Mouse (Mus musculus) CH12.LX (cell line): ENCODE results near the gene Thsd4. TPM values are rescaled to one million over a fixed set of nuclear protein-coding genes. Genes with fewer than 3 reads are reported as not detected.

Experiments used
- DNase-seq: peaks from one replicate; pipeline ENCODE4 v3.0.0-alpha.2; 2013; ENCODE audit errors: extremely low read depth
- H3K27ac ChIP-seq: 2 replicates; pipeline ENCODE4 v1.5.1; 2012; ENCODE audit warnings: low read depth, mild to moderate bottlenecking, control low read depth, moderate library complexity; ENCODE audit not compliant: insufficient read depth
- H3K27me3 ChIP-seq: replicated peaks from 2 replicates; pipeline ENCODE3; 2012; ENCODE audit warnings: inconsistent platforms
- H3K36me3 ChIP-seq, 2 experiments: replicated peaks in 1 of 2; 2 replicates each; pipeline versions ENCODE3 to v1.6.1; 2012; ENCODE audit warnings: inconsistent platforms in 1 of 2, low read length in 1 of 2, mild to moderate bottlenecking in 1 of 2, mixed read lengths in 1 of 2, moderate library complexity in 1 of 2; ENCODE audit not compliant: control insufficient read depth in 1 of 2, insufficient read depth in 1 of 2
- H3K4me1 ChIP-seq, 2 experiments: 2 replicates each; pipeline ENCODE4 v1.6.1; 2012; ENCODE audit warnings: inconsistent platforms in 1 of 2, moderate library complexity in 1 of 2; ENCODE audit not compliant: insufficient read depth in 2 of 2, control insufficient read depth in 1 of 2
- H3K4me2 ChIP-seq: 2 replicates; pipeline ENCODE4 v1.6.1; 2012; ENCODE audit warnings: low read depth, mild to moderate bottlenecking, control low read depth; ENCODE audit not compliant: poor library complexity, insufficient read depth, severe bottlenecking
- H3K4me3 ChIP-seq, 3 experiments: fragments of 150-350 bp in 1 of 3; sonication (generic) in 1 of 3; replicated peaks in 1 of 3; 2 replicates each; pipeline versions ENCODE3 to v1.5.1; 2011 to 2012; ENCODE audit warnings: low read depth in 2 of 3, low read length in 2 of 3, mild to moderate bottlenecking in 2 of 3, moderate library complexity in 2 of 3, control low read depth in 1 of 3, improper control_type of control experiment in 1 of 3, inconsistent platforms in 1 of 3, mixed read lengths in 1 of 3; ENCODE audit not compliant: poor library complexity in 1 of 3
- H3K79me2 ChIP-seq: replicated peaks from 2 replicates; pipeline ENCODE4 v1.6.1; 2012; ENCODE audit warnings: mild to moderate bottlenecking, moderate library complexity; ENCODE audit not compliant: control insufficient read depth, poor library complexity, insufficient read depth, severe bottlenecking; ENCODE audit errors: extremely low read depth
- H3K9ac ChIP-seq: 2 replicates; pipeline ENCODE4 v1.6.1; 2012; ENCODE audit warnings: low read depth, mild to moderate bottlenecking, control low read depth, moderate library complexity; ENCODE audit not compliant: insufficient read depth
- H3K9me3 ChIP-seq: replicated peaks from 2 replicates; pipeline ENCODE3; 2012; ENCODE audit warnings: low read length, inconsistent platforms, mixed read lengths
- BHLHE40 ChIP-seq: IDR thresholded peaks from 2 replicates; pipeline ENCODE4 v1.6.1; 2011; ENCODE audit warnings: mild to moderate bottlenecking, low read depth, low read length, improper control_type of control experiment
- CHD1 ChIP-seq: IDR thresholded peaks from 2 replicates; pipeline ENCODE4 v1.6.1; 2012; ENCODE audit warnings: low read depth, low read length, improper control_type of control experiment, inconsistent platforms
- CTCF ChIP-seq, 2 experiments: IDR thresholded peaks in 1 of 2; conservative IDR thresholded peaks in 1 of 2; 2 replicates each; pipeline ENCODE4 v1.5.1; 2011 to 2012; ENCODE audit warnings: low read depth in 2 of 2, low read length in 2 of 2, improper control_type of control experiment in 1 of 2, inconsistent platforms in 1 of 2, mild to moderate bottlenecking in 1 of 2, moderate library complexity in 1 of 2
- HCFC1 ChIP-seq: IDR thresholded peaks from 2 replicates; pipeline ENCODE4 v1.6.1; 2012; ENCODE audit warnings: low read depth, mild to moderate bottlenecking, inconsistent platforms, low read length, improper control_type of control experiment
- IRF4 ChIP-seq: IDR thresholded peaks from 2 replicates; pipeline ENCODE4 v1.6.1; 2014; ENCODE audit warnings: low read depth, mild to moderate bottlenecking, inconsistent platforms, low read length, improper control_type of control experiment
- JUN ChIP-seq: IDR thresholded peaks from 2 replicates; pipeline ENCODE4 v1.6.1; 2011; ENCODE audit warnings: low read depth, mild to moderate bottlenecking, low read length, improper control_type of control experiment, moderate library complexity; ENCODE audit not compliant: insufficient read depth
- MXI1 ChIP-seq: IDR thresholded peaks from 2 replicates; pipeline ENCODE4 v1.6.1; 2011; ENCODE audit warnings: mild to moderate bottlenecking, low read depth, low read length, improper control_type of control experiment
- NELFE ChIP-seq: IDR thresholded peaks from 2 replicates; pipeline ENCODE4 v1.6.1; 2011; ENCODE audit warnings: low read depth, low read length, improper control_type of control experiment
- POLR2A ChIP-seq: IDR thresholded peaks from 2 replicates; pipeline ENCODE4 v1.6.1; 2011; ENCODE audit warnings: low read depth, mild to moderate bottlenecking, improper control_type of control experiment, low read length
- RAD21 ChIP-seq: IDR thresholded peaks from 2 replicates; pipeline ENCODE4 v1.6.1; 2011; ENCODE audit warnings: low read depth, mild to moderate bottlenecking, low read length, improper control_type of control experiment, moderate library complexity
- RCOR1 ChIP-seq: conservative IDR thresholded peaks from 2 replicates; pipeline ENCODE4 v1.6.1; 2012; ENCODE audit warnings: low read depth, mild to moderate bottlenecking, inconsistent platforms, low read length, improper control_type of control experiment
- SIN3A ChIP-seq: IDR thresholded peaks from 2 replicates; pipeline ENCODE4 v1.6.1; 2012; ENCODE audit warnings: low read length, improper control_type of control experiment, inconsistent platforms
- SMC3 ChIP-seq: IDR thresholded peaks from 2 replicates; pipeline ENCODE4 v1.6.1; 2011; ENCODE audit warnings: low read depth, low read length, improper control_type of control experiment
- USF1 ChIP-seq: IDR thresholded peaks from 2 replicates; pipeline ENCODE4 v1.6.1; 2014; ENCODE audit warnings: low read depth, mild to moderate bottlenecking, inconsistent platforms, low read length, improper control_type of control experiment
- USF2 ChIP-seq: conservative IDR thresholded peaks from 2 replicates; pipeline ENCODE4 v1.6.1; 2011; ENCODE audit warnings: low read depth, low read length, improper control_type of control experiment
- ZC3H11A ChIP-seq: IDR thresholded peaks from 2 replicates; pipeline ENCODE4 v1.6.1; 2012; ENCODE audit warnings: low read depth, mild to moderate bottlenecking, inconsistent platforms, low read length, improper control_type of control experiment
- ZKSCAN1 ChIP-seq: IDR thresholded peaks from 2 replicates; pipeline ENCODE4 v1.6.1; 2012; ENCODE audit warnings: low read depth, inconsistent platforms, low read length, improper control_type of control experiment, borderline replicate concordance
- ZNF384 ChIP-seq: IDR thresholded peaks from 2 replicates; pipeline ENCODE4 v1.6.1; 2012; ENCODE audit warnings: low read depth, low read length, improper control_type of control experiment, inconsistent platforms
- dilution Hi-C: fragments of 300-500 bp; cut with MboI; formaldehyde crosslinking; loops from 2 replicates; pipeline ENCODE4 v1.14.3; 2020; ENCODE audit warnings: low sequenced_read_pairs; ENCODE audit not compliant: extremely low pct_unique_long_range_greater_than_20kb, extremely low pct_ligation_motif_present
- in situ Hi-C: fragments of 300-500 bp; cut with MboI; formaldehyde crosslinking; loops from 3 replicates; pipeline ENCODE4 v1.14.3; 2019; ENCODE audit warnings: low sequenced_read_pairs, low pct_ligation_motif_present, low pct_unique_long_range_greater_than_20kb, mixed read lengths
- polyA plus RNA-seq: library from polyadenylated mRNA; unstranded; fragments of >175 nt; gene quantifications from 2 replicates; pipeline ENCODE4 v1.2.1, GENCODE M21; 2012; ENCODE audit warnings: low read depth; ENCODE audit not compliant: insufficient read length
- total RNA-seq, 2 experiments: library from RNA; depleted of rRNA; stranded (reverse); fragments of 300-350 nt in 1 of 2; fragments of >200 nt in 1 of 2; gene quantifications; 2 replicates each; pipeline ENCODE4 v1.2.3; 2012 to 2014

Thsd4 gene
- total and polyA plus RNA-seq, 3 experiments = not detected

DNA sequence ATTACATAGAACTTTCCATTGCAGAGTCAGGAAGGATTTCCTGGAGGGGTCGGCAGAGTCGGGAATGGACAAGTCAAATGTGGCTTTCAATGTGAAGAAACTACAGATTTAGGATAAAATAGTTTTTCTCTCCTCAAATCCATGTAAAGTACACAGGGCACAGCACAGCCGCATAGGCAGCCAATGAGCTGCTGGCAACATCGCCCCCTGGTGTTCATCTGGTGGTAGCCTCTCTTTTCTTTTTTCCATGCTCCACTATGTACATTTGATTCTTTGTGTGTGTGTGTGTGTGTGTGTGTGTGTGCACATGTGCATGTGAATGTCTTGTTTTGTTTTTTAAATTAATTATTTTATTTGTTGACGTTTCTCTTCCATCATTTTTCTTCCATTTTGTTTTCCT lies 433.7 kb downstream of the Thsd4 start:
- in situ Hi-C loops = no loop called here
- Histone ChIP-seq H3K4me3 (no peak overlapping the region), H3K9ac (no peak overlapping the region), H3K4me1 (no peaks in the 10 kb centered on the region), H3K4me2 (no peak overlapping the region), H3K27me3 (no peaks in the 10 kb centered on the region), H3K27ac (no peak overlapping the region), H3K36me3 (no peaks in the 10 kb centered on the region), H3K9me3 (no peaks in the 10 kb centered on the region), H3K79me2 (no peaks in the 10 kb centered on the region)
- peak; percentile 45 for DNase-seq
- TF ChIP-seq SIN3A (no peak), RCOR1 (no peak), ZNF384 (no peak), CTCF (conservative IDR thresholded peaks at IDR 0.05 in 1 of 2, IDR thresholded peaks at IDR 0.05 in 1 of 2; ENCODE audit: low read depth in 2 of 2, low read length in 2 of 2) (peak; percentile 61 to 70), MXI1 (no peak), SMC3 (peak; percentile 50), RAD21 (peak; percentile 35)
- dilution Hi-C loops = no loop called here

DNA sequence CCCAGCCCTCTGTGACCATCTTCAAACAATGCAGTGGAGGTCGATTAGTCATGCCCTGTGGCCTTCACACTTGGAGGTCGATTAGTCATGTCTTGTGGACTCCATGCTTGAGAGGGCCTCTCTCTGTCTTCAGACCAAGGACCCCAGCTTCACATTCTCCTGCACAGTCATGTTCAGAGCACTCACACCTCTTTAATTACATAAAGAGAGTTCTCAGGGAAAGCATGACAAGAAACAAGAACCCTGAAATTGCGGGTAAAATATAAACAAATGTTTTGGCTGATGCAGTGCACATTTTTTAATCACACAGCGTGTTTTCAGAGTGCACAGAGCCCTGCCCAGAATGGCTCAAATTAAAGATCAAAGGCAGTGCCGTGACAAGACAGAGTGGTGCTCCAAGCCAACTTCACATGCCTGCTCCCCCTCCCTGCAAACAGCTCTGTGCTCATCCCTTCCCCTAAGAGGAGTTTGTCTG lies 439.7 kb downstream of the Thsd4 start:
- dilution Hi-C loops = no loop called here
- Histone ChIP-seq H3K9me3 (no peaks in the 10 kb centered on the region), H3K4me1 (0 out of 4 replicates have a peak, but pooled peaks cover 0 to 4% of the 10 kb centered on the region in 2 experiments), H3K27ac (no peak overlapping the region), H3K36me3 (no peaks in the 10 kb centered on the region), H3K9ac (no peak overlapping the region), H3K4me3 (no peak overlapping the region), H3K27me3 (no peaks in the 10 kb centered on the region), H3K4me2 (0 out of 2 replicates have a peak overlapping the region, but pooled peaks have one; percentile 29), H3K79me2 (no peaks in the 10 kb centered on the region)
- peak; percentile 22 for DNase-seq
- in situ Hi-C loops = no loop called here
- TF ChIP-seq HCFC1 (peak; percentile 39; the same call in 1 of the 2 replicates), USF1 (no peak)

DNA sequence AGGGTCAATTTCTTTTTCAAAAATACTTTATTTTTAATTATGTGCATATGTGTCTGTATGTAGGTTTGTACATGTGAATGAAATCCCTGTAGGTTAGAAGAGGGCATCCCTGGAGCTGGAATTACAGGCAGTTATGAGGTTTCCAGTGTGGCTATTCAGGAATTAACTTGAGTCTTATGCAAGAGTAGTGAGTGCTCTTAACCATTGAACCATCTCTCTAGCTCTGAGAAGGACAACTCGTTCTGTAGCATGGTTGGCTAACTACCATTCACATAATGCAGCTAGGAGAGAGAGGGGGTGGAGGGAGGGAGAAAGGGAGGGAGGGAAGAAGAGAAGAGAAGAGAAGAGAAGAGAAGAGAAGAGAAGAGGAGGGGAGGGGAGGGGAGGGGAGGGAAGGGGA lies 444.1 kb downstream of the Thsd4 start:
- H3K4me1 ChIP-seq = 0 out of 4 replicates have a peak, but pooled peaks cover 0 to 4% of the 10 kb centered on the region in 2 experiments
- no peak for DNase-seq
- H3K36me3 ChIP-seq = no peaks in the 10 kb centered on the region
- H3K79me2 ChIP-seq = no peaks in the 10 kb centered on the region
- no peak overlapping the region for H3K27ac ChIP-seq
- no peak overlapping the region for H3K4me2 ChIP-seq
- peaks cover 3% of the 10 kb centered on the region for H3K9me3 ChIP-seq
- in situ Hi-C loops = no loop called here
- H3K9ac ChIP-seq = no peak overlapping the region
- dilution Hi-C loops = no loop called here
- no peak overlapping the region for H3K4me3 ChIP-seq
- no peaks in the 10 kb centered on the region for H3K27me3 ChIP-seq
- TF ChIP-seq BHLHE40 (no peak), NELFE (no peak), CHD1 (no peak), POLR2A (no peak), ZKSCAN1 (no peak), IRF4 (no peak), JUN (no peak), ZC3H11A (no peak), RAD21 (no peak), USF2 (no peak)
